Mouse (Mus musculus) ES-E14 (cell line): ENCODE data around the gene Znrf2. TPM values are rescaled to one million over a fixed set of nuclear protein-coding genes. Genes with fewer than 3 reads are reported as not detected.

Source experiments
- DNase-seq: peaks from one replicate; pipeline ENCODE4 v3.0.0-alpha.2; 2013; ENCODE audit warnings: low read depth, low spot score
- H3K27ac ChIP-seq: 2 replicates; pipeline ENCODE4 v1.5.1; 2012; ENCODE audit warnings: low read depth, mild to moderate bottlenecking, low read length, moderate library complexity, mixed read lengths; ENCODE audit not compliant: poor library complexity, insufficient read depth, severe bottlenecking
- H3K36me3 ChIP-seq: 2 replicates; pipeline ENCODE4 v1.6.1; 2012; ENCODE audit warnings: mild to moderate bottlenecking, low read length, moderate library complexity, mixed read lengths; ENCODE audit not compliant: control insufficient read depth, poor library complexity, insufficient read depth, severe bottlenecking
- H3K4me1 ChIP-seq, 2 experiments: fragments of 150-350 bp in 1 of 2; sonication (generic) in 1 of 2; 2 replicates each; pipeline ENCODE4 v1.6.1; 2012; ENCODE audit warnings: low read length in 2 of 2, mild to moderate bottlenecking in 1 of 2, mixed read lengths in 1 of 2; ENCODE audit not compliant: control insufficient read depth in 2 of 2, insufficient read depth in 2 of 2, poor library complexity in 1 of 2
- H3K4me3 ChIP-seq, 2 experiments: fragments of 150-350 bp in 1 of 2; sonication (generic) in 1 of 2; 2 replicates each; pipeline ENCODE4 v1.5.1; 2012; ENCODE audit warnings: low read length in 2 of 2, low read depth in 1 of 2, mild to moderate bottlenecking in 1 of 2, mixed read lengths in 1 of 2; ENCODE audit not compliant: insufficient read depth in 1 of 2, poor library complexity in 1 of 2, severe bottlenecking in 1 of 2
- H3K9ac ChIP-seq: 2 replicates; pipeline ENCODE4 v1.6.1; 2012; ENCODE audit warnings: low read depth, mild to moderate bottlenecking, low read length, mixed read lengths; ENCODE audit not compliant: poor library complexity, insufficient read depth, severe bottlenecking
- H3K9me3 ChIP-seq: fragments of 150-350 bp; sonication (generic); 2 replicates; pipeline ENCODE4 v1.6.1; 2012; ENCODE audit warnings: low read depth, mild to moderate bottlenecking, low read length; ENCODE audit not compliant: control insufficient read depth, insufficient read depth
- CHD2 ChIP-seq: IDR thresholded peaks from 2 replicates; pipeline ENCODE4 v1.6.1; 2014; ENCODE audit warnings: mild to moderate bottlenecking, low read depth, low read length, inconsistent platforms
- HCFC1 ChIP-seq: IDR thresholded peaks from 2 replicates; pipeline ENCODE4 v1.6.1; 2012; ENCODE audit warnings: low read length, inconsistent platforms, borderline replicate concordance; ENCODE audit not compliant: insufficient read depth
- MAFK ChIP-seq: IDR thresholded peaks from 2 replicates; pipeline ENCODE4 v1.6.1; 2014; ENCODE audit warnings: mild to moderate bottlenecking, low read depth, low read length, inconsistent platforms; ENCODE audit not compliant: insufficient read depth
- ZC3H11A ChIP-seq: IDR thresholded peaks from 2 replicates; pipeline ENCODE4 v1.6.1; 2012; ENCODE audit warnings: low read depth, mild to moderate bottlenecking, inconsistent platforms, low read length, borderline replicate concordance
- ZNF384 ChIP-seq: IDR thresholded peaks from 2 replicates; pipeline ENCODE4 v1.6.1; 2012; ENCODE audit warnings: low read depth, low read length, inconsistent platforms
- in situ Hi-C, 2 experiments: fragments of 600-800 bp; cut with MboI; formaldehyde crosslinking; loops; one replicate each; pipeline ENCODE4 v1.15.1; 2025; ENCODE audit warnings: low sequenced_read_pairs in 2 of 2, inconsistent platforms in 1 of 2; ENCODE audit not compliant: unreplicated experiment in 2 of 2
- total RNA-seq: library from RNA; depleted of rRNA; stranded (reverse); fragments of 300-350 nt; gene quantifications from 2 replicates; pipeline ENCODE4 v1.2.3, GENCODE M21; 2012

Znrf2 gene
- total RNA-seq, 1 experiment = 35.0 TPM

DNA sequence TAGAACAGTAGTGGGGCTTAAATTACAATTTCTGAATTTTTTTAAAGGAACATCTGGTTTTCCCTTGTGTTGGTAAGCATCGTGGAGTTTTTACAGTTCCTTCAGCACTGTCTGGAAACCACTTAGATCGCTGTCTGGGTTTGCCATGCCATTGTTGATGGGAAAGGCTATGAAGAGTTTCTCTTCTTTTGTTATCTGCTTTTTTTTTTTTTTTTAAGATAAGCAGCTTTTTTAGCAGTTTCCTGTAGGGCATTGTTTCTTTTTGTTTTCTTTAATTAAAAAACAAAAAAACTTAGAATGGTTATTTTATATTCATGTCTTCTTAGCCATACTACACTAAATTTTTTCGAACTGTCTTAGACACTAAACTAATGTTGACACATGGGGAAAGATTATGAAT lies 60.9 kb downstream of the Znrf2 start:
- TF ChIP-seq CHD2 = no peak
- in situ Hi-C loops = no loop called here

GRCm38 (mm10) chr6:54878546-54878945 lies 61.8 kb downstream of the Znrf2 start:
- 0 out of 4 replicates have a peak, but pooled peaks cover 0 to 2% of the 10 kb centered on the region in 2 experiments for H3K4me1 ChIP-seq
- TF ChIP-seq CHD2 (no peak), HCFC1 (no peak), ZNF384 (no peak), MAFK (no peak), ZC3H11A (no peak)
- in situ Hi-C loops = no loop called here
- no peak overlapping the region for H3K4me3 ChIP-seq
- no peak for DNase-seq
- H3K9ac ChIP-seq = no peak overlapping the region
- no peak overlapping the region for H3K27ac ChIP-seq
- H3K9me3 ChIP-seq = no peaks in the 10 kb centered on the region
- peaks cover 2% of the 10 kb centered on the region for H3K36me3 ChIP-seq

More for the DNA sequence above, 60.9 kb downstream of the Znrf2 start:
- no peak overlapping the region for H3K4me3 ChIP-seq
- no peak overlapping the region for H3K9ac ChIP-seq
- H3K9me3 ChIP-seq = no peaks in the 10 kb centered on the region
- peaks cover 2% of the 10 kb centered on the region for H3K36me3 ChIP-seq
- no peak overlapping the region for H3K27ac ChIP-seq
- 0 out of 4 replicates have a peak, but pooled peaks cover 0 to 2% of the 10 kb centered on the region in 2 experiments for H3K4me1 ChIP-seq
- no peak for DNase-seq

DNA sequence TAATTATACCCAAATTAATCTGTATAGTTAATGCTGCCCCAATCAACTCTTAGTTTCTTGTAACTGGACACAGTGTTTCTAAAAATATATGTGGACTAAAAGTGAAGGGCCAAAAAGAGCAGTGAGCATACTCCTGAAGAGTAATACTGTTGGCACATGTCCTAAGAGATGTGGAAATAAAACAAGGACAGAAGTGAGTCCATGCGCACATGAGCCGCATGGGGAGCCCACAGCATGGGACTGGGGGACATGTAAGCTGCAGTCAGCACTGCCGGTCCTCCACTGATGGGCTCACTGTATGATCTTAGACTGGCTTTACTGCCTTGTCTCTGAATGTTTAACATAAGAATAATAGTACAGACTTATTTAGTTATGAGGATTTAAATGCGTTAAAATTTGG lies 63.4 kb downstream of the Znrf2 start:
- H3K9ac ChIP-seq = no peak overlapping the region
- in situ Hi-C loops = no loop called here
- no peak for DNase-seq
- H3K27ac ChIP-seq = no peak overlapping the region
- H3K4me3 ChIP-seq = no peak overlapping the region
- H3K4me1 ChIP-seq = 0 out of 4 replicates have a peak, but pooled peaks cover 0 to 2% of the 10 kb centered on the region in 2 experiments
- TF ChIP-seq ZNF384 = no peak
- no peak for TF ChIP-seq HCFC1
- no peak for TF ChIP-seq ZC3H11A
- TF ChIP-seq CHD2 = no peak
- no peak for TF ChIP-seq MAFK
- H3K9me3 ChIP-seq = no peaks in the 10 kb centered on the region
- H3K36me3 ChIP-seq = peaks cover 2% of the 10 kb centered on the region

DNA sequence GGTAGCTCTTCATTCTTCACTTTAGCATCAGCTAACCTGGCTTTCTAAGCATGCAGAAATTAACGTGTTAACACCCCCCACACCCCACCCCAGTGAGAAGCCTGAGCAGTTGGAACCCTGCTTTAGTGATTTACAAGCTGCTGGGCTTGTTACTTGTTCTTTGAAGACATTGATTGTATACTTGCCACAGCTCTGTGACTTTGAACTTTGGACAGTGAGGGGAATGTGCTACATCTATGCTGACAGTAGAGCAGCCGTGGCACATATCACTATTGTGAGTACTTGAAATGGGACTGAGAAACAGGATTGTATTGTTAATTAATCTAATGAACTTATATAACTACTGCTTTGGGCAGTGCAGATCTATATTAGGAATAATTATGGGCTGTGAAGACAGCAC lies 66.7 kb downstream of the Znrf2 start:
- H3K4me1 ChIP-seq = peaks cover 0 to 2% of the 10 kb centered on the region in 2 experiments; a peak in 1 of 4 replicates
- H3K9ac ChIP-seq = no peak overlapping the region
- TF ChIP-seq MAFK (no peak), ZNF384 (no peak), ZC3H11A (no peak), HCFC1 (no peak), CHD2 (no peak)
- peaks cover 2% of the 10 kb centered on the region for H3K36me3 ChIP-seq
- H3K9me3 ChIP-seq = no peaks in the 10 kb centered on the region
- H3K27ac ChIP-seq = no peak overlapping the region
- in situ Hi-C loops = no loop called here
- H3K4me3 ChIP-seq = no peak overlapping the region
- no peak for DNase-seq

GRCm38 (mm10) chr6:54886195-54886594 lies 69.5 kb downstream of the Znrf2 start:
- Histone ChIP-seq H3K27ac (no peak overlapping the region), H3K9ac (no peak overlapping the region), H3K4me3 (no peak overlapping the region), H3K36me3 (peaks cover 3% of the 10 kb centered on the region), H3K9me3 (no peaks in the 10 kb centered on the region), H3K4me1 (peaks cover 0 to 8% of the 10 kb centered on the region in 2 experiments; a peak in 3 of 4 replicates)
- in situ Hi-C loops = no loop called here
- TF ChIP-seq ZC3H11A = no peak
- TF ChIP-seq ZNF384 = no peak
- no peak for TF ChIP-seq HCFC1
- TF ChIP-seq MAFK = no peak
- TF ChIP-seq CHD2 = no peak
- DNase-seq = no peak
